Mouse (Mus musculus) stomach, adult 2 months (tissue): ENCODE results near the gene 4933434E20Rik. TPM values are rescaled to one million over a fixed set of nuclear protein-coding genes. Genes with fewer than 3 reads are reported as not detected.

Source experiments
- polyA plus RNA-seq: library from polyadenylated mRNA; depleted of rRNA; stranded (reverse); fragments of >200 nt; gene quantifications from 2 replicates; pipeline ENCODE4 v1.2.3, GENCODE M21; 2012; rRNA removed

4933434E20Rik gene
- 7.6 and 8.7 TPM in 2 replicates for polyA plus RNA-seq

GRCm38 (mm10) chr3:90051441-90052350, at the start of gene 4933434E20Rik:
Gene 4933434E20Rik (plus strand): TSS chr3:90051636.

GRCm38 (mm10) chr3:90052351-90053241, 1.2 kb downstream of the 4933434E20Rik start, which contains the start of gene Ubap2l:
Gene Ubap2l (minus strand): TSS chr3:90052628.

GRCm38 (mm10) chr3:90072294-90072693, 20.9 kb downstream of the 4933434E20Rik start, which contains the start of gene Tpm3:
Gene Tpm3 (plus strand): TSS chr3:90072649.

GRCm38 (mm10) chr3:90103938-90104337, 52.5 kb downstream of the 4933434E20Rik start, which contains the start of gene Nup210l:
Gene Nup210l (plus strand): TSS chr3:90104132.

Other genes with a start within 250 kb of the 4933434E20Rik start
- gene She, start 220.3 kb upstream of the 4933434E20Rik start, polyA plus RNA-seq: 0.52 and 0.55 TPM in 2 replicates
- gene Il6ra, start 138.4 kb upstream of the 4933434E20Rik start, polyA plus RNA-seq: 2.4 and 2.6 TPM in 2 replicates
- 10.4 and 17.3 TPM in 2 replicates for gene Atp8b2, start 88.1 kb upstream of the 4933434E20Rik start, polyA plus RNA-seq
- gene Hax1, start 52.9 kb upstream of the 4933434E20Rik start, polyA plus RNA-seq: 21.9 and 22.9 TPM in 2 replicates
- 29.1 and 37.6 TPM in 2 replicates for gene Ubap2l, start 992 bp downstream of the 4933434E20Rik start, polyA plus RNA-seq
- 39.8 and 65.3 TPM in 2 replicates for gene Tpm3, start 21.0 kb downstream of the 4933434E20Rik start, polyA plus RNA-seq
- 0.09 and 0.10 TPM in 2 replicates for gene Nup210l, start 52.5 kb downstream of the 4933434E20Rik start, polyA plus RNA-seq
- 192 and 202 TPM in 2 replicates for gene Rps27, start 162.0 kb downstream of the 4933434E20Rik start, polyA plus RNA-seq
- gene Rab13, start 162.1 kb downstream of the 4933434E20Rik start, polyA plus RNA-seq: 2.5 and 3.6 TPM in 2 replicates
- gene Jtb, start 180.0 kb downstream of the 4933434E20Rik start, polyA plus RNA-seq: 60.6 and 98.2 TPM in 2 replicates
- gene Creb3l4, start 191.9 kb downstream of the 4933434E20Rik start, polyA plus RNA-seq: 16.6 and 20.9 TPM in 2 replicates
- 44.3 and 47.8 TPM in 2 replicates for gene Slc39a1, start 196.5 kb downstream of the 4933434E20Rik start, polyA plus RNA-seq
- 19.9 and 25.7 TPM in 2 replicates for gene Crtc2, start 202.5 kb downstream of the 4933434E20Rik start, polyA plus RNA-seq
- 5.1 and 7.2 TPM in 2 replicates for gene Dennd4b, start 213.5 kb downstream of the 4933434E20Rik start, polyA plus RNA-seq
- gene Gatad2b, start 241.5 kb downstream of the 4933434E20Rik start, polyA plus RNA-seq: 3.8 and 4.9 TPM in 2 replicates